Mouse (Mus musculus): ENCODE results near the gene Fgf2. TPM values are rescaled to one million over a fixed set of nuclear protein-coding genes. Genes with fewer than 3 reads are reported as not detected.

The Fgf2 gene
- polyA plus RNA-seq, 1 experiment from 2014 or later = not detected

GRCm38 (mm10) chr3:37377926-37378325, 29.8 kb downstream of the Fgf2 start:
- Histone ChIP-seq H3K27ac (no peak overlapping the region), H3K79me2 (ENCODE audit: inconsistent target) (no peaks in the 10 kb centered on the region), H3K4me3 (ENCODE audit: inconsistent target) (no peak overlapping the region), H3K36me3 (ENCODE audit: inconsistent target) (no peaks in the 10 kb centered on the region)
- 85% methylated on average over 6 of the region's 6 CpGs for WGBS (ENCODE audit: missing documents)

- Histone ChIP-seq H3K4me3 (ENCODE audit: inconsistent target) (no peak overlapping the region), H3K36me3 (ENCODE audit: inconsistent target) (no peaks in the 10 kb centered on the region), H3K27ac (no peak overlapping the region), H3K79me2 (ENCODE audit: inconsistent target) (no peaks in the 10 kb centered on the region)
- WGBS (ENCODE audit: missing documents) = 90% methylated on average over 5 of the region's 6 CpGs
Measured at GRCm38 (mm10) chr3:37378412-37378811, 30.3 kb downstream of the Fgf2 start.

- no peak overlapping the region for H3K27ac ChIP-seq
- no peaks in the 10 kb centered on the region for H3K36me3 ChIP-seq (ENCODE audit: inconsistent target)
- WGBS (ENCODE audit: missing documents) = 81% methylated on average over 14 of the region's 14 CpGs
- no peaks in the 10 kb centered on the region for H3K79me2 ChIP-seq (ENCODE audit: inconsistent target)
- no peak overlapping the region for H3K4me3 ChIP-seq (ENCODE audit: inconsistent target)
Measured at GRCm38 (mm10) chr3:37379201-37379600, 31.1 kb downstream of the Fgf2 start.

- H3K4me3 ChIP-seq (ENCODE audit: inconsistent target) = no peak overlapping the region
- no peaks in the 10 kb centered on the region for H3K36me3 ChIP-seq (ENCODE audit: inconsistent target)
- no peak overlapping the region for H3K27ac ChIP-seq
- 90% methylated on average over 18 of the region's 18 CpGs for WGBS (ENCODE audit: missing documents)
- no peaks in the 10 kb centered on the region for H3K79me2 ChIP-seq (ENCODE audit: inconsistent target)
Measured at GRCm38 (mm10) chr3:37379930-37380881, 32.1 kb downstream of the Fgf2 start.

- Histone ChIP-seq H3K27ac (no peak overlapping the region), H3K36me3 (ENCODE audit: inconsistent target) (no peaks in the 10 kb centered on the region), H3K4me3 (ENCODE audit: inconsistent target) (no peak overlapping the region), H3K79me2 (ENCODE audit: inconsistent target) (no peaks in the 10 kb centered on the region)
- 66% methylated on average over 6 of the region's 6 CpGs for WGBS (ENCODE audit: missing documents)
Measured at GRCm38 (mm10) chr3:37381457-37381856, 33.3 kb downstream of the Fgf2 start.

GRCm38 (mm10) chr3:37383096-37383765, 35.1 kb downstream of the Fgf2 start:
- H3K27ac ChIP-seq = no peak overlapping the region
- 95% methylated on average over 6 of the region's 6 CpGs for WGBS (ENCODE audit: missing documents)
- no peak overlapping the region for H3K4me3 ChIP-seq (ENCODE audit: inconsistent target)
- H3K36me3 ChIP-seq (ENCODE audit: inconsistent target) = no peaks in the 10 kb centered on the region
- H3K79me2 ChIP-seq (ENCODE audit: inconsistent target) = no peaks in the 10 kb centered on the region

- 74% methylated on average over 6 of the region's 6 CpGs for WGBS (ENCODE audit: missing documents)
- H3K36me3 ChIP-seq (ENCODE audit: inconsistent target) = no peaks in the 10 kb centered on the region
- no peaks in the 10 kb centered on the region for H3K79me2 ChIP-seq (ENCODE audit: inconsistent target)
- no peak overlapping the region for H3K27ac ChIP-seq
- H3K4me3 ChIP-seq (ENCODE audit: inconsistent target) = no peak overlapping the region
Measured at GRCm38 (mm10) chr3:37387310-37387709, 39.2 kb downstream of the Fgf2 start.

GRCm38 (mm10) chr3:37396930-37397608, 48.9 kb downstream of the Fgf2 start:
- Histone ChIP-seq H3K36me3 (ENCODE audit: inconsistent target) (no peaks in the 10 kb centered on the region), H3K4me3 (ENCODE audit: inconsistent target) (no peak overlapping the region), H3K27ac (no peak overlapping the region), H3K79me2 (ENCODE audit: inconsistent target) (no peaks in the 10 kb centered on the region)
- 99% methylated on average over 5 of the region's 5 CpGs for WGBS (ENCODE audit: missing documents)

- H3K36me3 ChIP-seq (ENCODE audit: inconsistent target) = no peaks in the 10 kb centered on the region
- H3K4me3 ChIP-seq (ENCODE audit: inconsistent target) = no peak overlapping the region
- no peaks in the 10 kb centered on the region for H3K79me2 ChIP-seq (ENCODE audit: inconsistent target)
- no peak overlapping the region for H3K27ac ChIP-seq
- 87% methylated on average over 3 of the region's 3 CpGs for WGBS (ENCODE audit: missing documents)
Measured at GRCm38 (mm10) chr3:37397646-37398045, 49.5 kb downstream of the Fgf2 start.

GRCm38 (mm10) chr3:37398661-37399395, 50.7 kb downstream of the Fgf2 start:
- Histone ChIP-seq H3K27ac (no peak overlapping the region), H3K4me3 (ENCODE audit: inconsistent target) (no peak overlapping the region), H3K36me3 (ENCODE audit: inconsistent target) (no peaks in the 10 kb centered on the region), H3K79me2 (ENCODE audit: inconsistent target) (no peaks in the 10 kb centered on the region)
- WGBS (ENCODE audit: missing documents) = 88% methylated on average over 7 of the region's 7 CpGs

- Histone ChIP-seq H3K79me2 (ENCODE audit: inconsistent target) (no peaks in the 10 kb centered on the region), H3K4me3 (ENCODE audit: inconsistent target) (no peak overlapping the region), H3K36me3 (ENCODE audit: inconsistent target) (no peaks in the 10 kb centered on the region), H3K27ac (no peak overlapping the region)
- 92% methylated on average over 11 of the region's 11 CpGs for WGBS (ENCODE audit: missing documents)
Measured at GRCm38 (mm10) chr3:37401729-37402610, 53.8 kb downstream of the Fgf2 start.

- Histone ChIP-seq H3K79me2 (ENCODE audit: inconsistent target) (no peaks in the 10 kb centered on the region), H3K4me3 (ENCODE audit: inconsistent target) (no peak overlapping the region), H3K36me3 (ENCODE audit: inconsistent target) (no peaks in the 10 kb centered on the region), H3K27ac (no peak overlapping the region)
Measured at GRCm38 (mm10) chr3:37407598-37407997, 59.5 kb downstream of the Fgf2 start.

- Histone ChIP-seq H3K27ac (no peak overlapping the region), H3K79me2 (ENCODE audit: inconsistent target) (no peaks in the 10 kb centered on the region), H3K36me3 (ENCODE audit: inconsistent target) (no peaks in the 10 kb centered on the region), H3K4me3 (ENCODE audit: inconsistent target) (no peak overlapping the region)
- 84% methylated on average over 3 of the region's 3 CpGs for WGBS (ENCODE audit: missing documents)
Measured at GRCm38 (mm10) chr3:37413446-37413845, 65.3 kb downstream of the Fgf2 start.

Data from macrophage (primary cell).